Mouse (Mus musculus) embryonic facial prominence, embryonic 14.5 days (tissue): ENCODE results near the gene Upp2. TPM values are rescaled to one million over a fixed set of nuclear protein-coding genes. Genes with fewer than 3 reads are reported as not detected.

Experiments used
- ATAC-seq: fragments of 200-750 bp; cut with Nextera tagmentation; 2 replicates; pipeline ENCODE4 v1.8.0; 2017; ENCODE audit warnings: low read depth, moderate number of reproducible peaks, moderate TSS enrichment
- DNase-seq: peaks from one replicate; pipeline ENCODE4 v3.0.0-alpha.2; 2015; ENCODE audit warnings: low spot score
- H3K27ac ChIP-seq: fragments of 300-500 bp; sonication (generic); replicated peaks from 2 replicates; pipeline ENCODE4 v1.5.1; 2014; ENCODE audit warnings: low read depth, mild to moderate bottlenecking, low read length, moderate library complexity
- H3K27me3 ChIP-seq: fragments of 300-500 bp; sonication (generic); replicated peaks from 2 replicates; pipeline ENCODE4 v1.6.1; 2014; ENCODE audit warnings: low read length; ENCODE audit not compliant: control insufficient read depth, insufficient read depth
- H3K36me3 ChIP-seq: fragments of 300-500 bp; sonication (generic); 2 replicates; pipeline ENCODE4 v1.6.1; 2014; ENCODE audit warnings: low read length, mixed read lengths; ENCODE audit not compliant: control insufficient read depth, insufficient read depth
- H3K4me1 ChIP-seq: fragments of 300-500 bp; sonication (generic); 2 replicates; pipeline ENCODE4 v1.6.1; 2014; ENCODE audit warnings: antibody characterized with exemption, low read length; ENCODE audit not compliant: control insufficient read depth, insufficient read depth
- H3K4me2 ChIP-seq: fragments of 300-500 bp; sonication (generic); 2 replicates; pipeline ENCODE4 v1.6.1; 2014; ENCODE audit warnings: low read depth, mild to moderate bottlenecking, low read length, moderate library complexity, mixed read lengths
- H3K4me3 ChIP-seq: fragments of 300-500 bp; sonication (generic); 2 replicates; pipeline ENCODE4 v1.5.1; 2014; ENCODE audit warnings: low read depth, mild to moderate bottlenecking, low read length
- H3K9ac ChIP-seq: fragments of 300-500 bp; sonication (generic); 2 replicates; pipeline ENCODE4 v1.6.1; 2014; ENCODE audit warnings: low read depth, mild to moderate bottlenecking, low read length, moderate library complexity, mixed read lengths
- H3K9me3 ChIP-seq: fragments of 300-500 bp; sonication (generic); 2 replicates; pipeline ENCODE4 v1.6.1; 2016; ENCODE audit warnings: low read length; ENCODE audit not compliant: control insufficient read depth
- WGBS: fragments of 180-500 bp; shearing (Covaris S2); extraction: QIAGEN DNeasy Blood & Tissue Kit; methylation state at CpG from one replicate; pipeline ENCODE4 v1.1.7; 2014; 5-methylcytosine and 5-hydroxymethylcytosine counted together
- polyA plus RNA-seq: library from polyadenylated mRNA; unstranded; fragments of >200 nt; fragmentation: Nextera tagmentation; extraction: Ambion mirVana; gene quantifications from 2 replicates; pipeline ENCODE4 v1.2.1, GENCODE M21; 2014

Gene Upp2
- polyA plus RNA-seq, 1 experiment from 2014 or later = 8.7 TPM

GRCm38 (mm10) chr2:58681394-58681793 is 114.3 kb downstream of the Upp2 start:
- 58% methylated on average over 3 of the region's 3 CpGs for WGBS
- Histone ChIP-seq H3K9me3 (no peaks in the 10 kb centered on the region), H3K27me3 (no peaks in the 10 kb centered on the region), H3K9ac (no peak overlapping the region), H3K36me3 (no peaks in the 10 kb centered on the region), H3K4me1 (no peaks in the 10 kb centered on the region), H3K4me3 (no peak overlapping the region), H3K27ac (no peak overlapping the region), H3K4me2 (no peak overlapping the region)
- ATAC-seq (no peak), DNase-seq (no peak)

- H3K36me3 ChIP-seq = no peaks in the 10 kb centered on the region
- H3K4me1 ChIP-seq = no peaks in the 10 kb centered on the region
- no peak overlapping the region for H3K4me3 ChIP-seq
- WGBS = 65% methylated on average over 8 of the region's 8 CpGs
- no peaks in the 10 kb centered on the region for H3K27me3 ChIP-seq
- no peak overlapping the region for H3K4me2 ChIP-seq
- no peaks in the 10 kb centered on the region for H3K9me3 ChIP-seq
- H3K9ac ChIP-seq = no peak overlapping the region
- DNase-seq (no peak), ATAC-seq (no peak)
- H3K27ac ChIP-seq = no peak overlapping the region
Observed at GRCm38 (mm10) chr2:58697501-58697900, 130.4 kb downstream of the Upp2 start.

- ATAC-seq = peak; percentile 81
- 23% methylated on average over 5 of the region's 5 CpGs for WGBS
- Histone ChIP-seq H3K4me2 (no peak overlapping the region), H3K9me3 (no peaks in the 10 kb centered on the region), H3K36me3 (no peaks in the 10 kb centered on the region), H3K27me3 (no peaks in the 10 kb centered on the region), H3K27ac (no peak overlapping the region), H3K9ac (no peak overlapping the region), H3K4me3 (no peak overlapping the region), H3K4me1 (no peaks in the 10 kb centered on the region)
- DNase-seq = peak; percentile 87
Observed at GRCm38 (mm10) chr2:58699931-58700330, 132.8 kb downstream of the Upp2 start.

- H3K4me1 ChIP-seq = no peaks in the 10 kb centered on the region
- DNase-seq = no peak
- ATAC-seq = 0 out of 2 replicates have a peak, but pooled peaks have one; percentile 30
- no peaks in the 10 kb centered on the region for H3K27me3 ChIP-seq
- H3K4me3 ChIP-seq = no peak overlapping the region
- WGBS = 69% methylated on average over 7 of the region's 7 CpGs
- no peaks in the 10 kb centered on the region for H3K9me3 ChIP-seq
- no peak overlapping the region for H3K27ac ChIP-seq
- H3K36me3 ChIP-seq = no peaks in the 10 kb centered on the region
- no peak overlapping the region for H3K9ac ChIP-seq
- no peak overlapping the region for H3K4me2 ChIP-seq
Observed at GRCm38 (mm10) chr2:58700354-58700753, 133.3 kb downstream of the Upp2 start.

GRCm38 (mm10) chr2:58701627-58702026 is 134.5 kb downstream of the Upp2 start:
- ATAC-seq = no peak
- 90% methylated on average over 4 of the region's 4 CpGs for WGBS
- no peaks in the 10 kb centered on the region for H3K36me3 ChIP-seq

GRCm38 (mm10) chr2:58703226-58703625 is 136.1 kb downstream of the Upp2 start:
- H3K9me3 ChIP-seq = no peaks in the 10 kb centered on the region
- no peaks in the 10 kb centered on the region for H3K4me1 ChIP-seq
- no peak overlapping the region for H3K4me3 ChIP-seq
- no peak overlapping the region for H3K4me2 ChIP-seq
- DNase-seq (no peak), ATAC-seq (peak; percentile 20; the same call in 1 of the 2 replicates)
- WGBS = 47% methylated on average over 6 of the region's 6 CpGs
- no peak overlapping the region for H3K9ac ChIP-seq
- H3K36me3 ChIP-seq = no peaks in the 10 kb centered on the region
- no peaks in the 10 kb centered on the region for H3K27me3 ChIP-seq
- H3K27ac ChIP-seq = no peak overlapping the region

More at GRCm38 (mm10) chr2:58701627-58702026, 134.5 kb downstream of the Upp2 start:
- no peak overlapping the region for H3K27ac ChIP-seq
- no peaks in the 10 kb centered on the region for H3K4me1 ChIP-seq
- no peak overlapping the region for H3K4me2 ChIP-seq
- H3K9me3 ChIP-seq = no peaks in the 10 kb centered on the region
- no peak for DNase-seq
- H3K27me3 ChIP-seq = no peaks in the 10 kb centered on the region
- no peak overlapping the region for H3K9ac ChIP-seq
- no peak overlapping the region for H3K4me3 ChIP-seq

DNA sequence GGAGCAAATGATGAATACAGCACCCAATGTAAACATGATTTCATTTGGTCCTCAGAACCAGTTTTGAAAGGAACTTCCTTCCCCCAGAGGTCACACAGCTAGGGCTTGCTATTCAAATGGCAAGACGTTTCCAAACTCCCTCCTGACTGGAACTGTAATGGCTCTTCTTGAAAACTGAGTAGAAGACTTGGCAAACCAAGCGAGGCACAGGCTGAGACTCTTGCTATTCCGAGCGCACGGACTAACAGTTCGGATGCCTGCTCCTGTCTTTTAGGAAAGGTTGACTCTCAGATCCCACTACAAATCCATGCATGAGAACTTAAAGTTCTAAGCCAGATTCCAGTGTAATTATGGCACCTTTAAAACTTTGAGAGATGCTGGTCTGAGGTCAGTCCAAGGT is 136.5 kb downstream of the Upp2 start:
- Histone ChIP-seq H3K4me3 (no peak overlapping the region), H3K4me2 (no peak overlapping the region), H3K9me3 (no peaks in the 10 kb centered on the region), H3K27ac (no peak overlapping the region), H3K9ac (no peak overlapping the region), H3K4me1 (no peaks in the 10 kb centered on the region), H3K36me3 (no peaks in the 10 kb centered on the region), H3K27me3 (no peaks in the 10 kb centered on the region)
- DNase-seq (no peak), ATAC-seq (no peak)
- 76% methylated on average over 6 of the region's 6 CpGs for WGBS

DNA sequence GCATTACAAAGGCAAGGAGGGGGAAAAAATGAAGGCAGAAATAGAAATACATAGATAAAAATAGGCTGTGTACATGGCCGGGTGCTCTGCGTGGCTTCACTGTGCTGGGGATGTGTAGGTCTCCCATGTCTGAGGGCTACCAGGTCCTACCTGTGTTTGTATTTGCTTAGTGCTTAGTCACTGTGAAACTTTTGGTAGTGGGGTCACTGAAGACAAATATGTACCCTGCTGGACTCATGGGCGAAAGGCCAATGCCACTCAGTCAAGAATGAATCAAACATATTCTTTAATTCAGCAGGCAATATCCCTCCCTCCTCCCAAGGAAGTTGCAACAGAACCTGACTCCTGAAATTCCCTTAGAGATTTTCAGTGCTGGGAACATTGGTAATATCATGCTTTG is 137.5 kb downstream of the Upp2 start:
- no peak overlapping the region for H3K4me2 ChIP-seq
- no peak overlapping the region for H3K4me3 ChIP-seq
- no peak for DNase-seq
- H3K27me3 ChIP-seq = no peaks in the 10 kb centered on the region
- no peak for ATAC-seq
- H3K9me3 ChIP-seq = no peaks in the 10 kb centered on the region
- H3K4me1 ChIP-seq = peaks cover 7% of the 10 kb centered on the region
- WGBS = 89% methylated on average over 3 of the region's 3 CpGs
- no peaks in the 10 kb centered on the region for H3K36me3 ChIP-seq
- no peak overlapping the region for H3K9ac ChIP-seq
- H3K27ac ChIP-seq = no peak overlapping the region

GRCm38 (mm10) chr2:58707676-58708075 is 140.6 kb downstream of the Upp2 start:
- H3K27me3 ChIP-seq = no peaks in the 10 kb centered on the region
- no peak for ATAC-seq
- DNase-seq = no peak
- H3K9me3 ChIP-seq = no peaks in the 10 kb centered on the region
- H3K36me3 ChIP-seq = no peaks in the 10 kb centered on the region
- WGBS = 87% methylated on average over 3 of the region's 3 CpGs
- no peak overlapping the region for H3K4me2 ChIP-seq
- no peak overlapping the region for H3K4me3 ChIP-seq
- H3K27ac ChIP-seq = no peak overlapping the region
- no peak overlapping the region for H3K9ac ChIP-seq
- peaks cover 34% of the 10 kb centered on the region for H3K4me1 ChIP-seq
